Mouse (Mus musculus) cortical plate, adult 2 months (tissue): ENCODE data around the gene Ttll4.

ENCODE experiments used
- CTCF ChIP-seq: fragments of 200-500 bp; IDR thresholded peaks from 2 replicates; pipeline ENCODE4 v1.5.1; 2011; ENCODE audit warnings: mild to moderate bottlenecking, control low read depth, low read length; ENCODE audit not compliant: insufficient read depth; ENCODE audit errors: extremely low read depth
- POLR2A ChIP-seq: fragments of 200-500 bp; IDR thresholded peaks from 2 replicates; pipeline ENCODE4 v1.6.1; 2011; ENCODE audit warnings: mild to moderate bottlenecking, low read length, control low read depth; ENCODE audit not compliant: insufficient read depth; ENCODE audit errors: extremely low read depth

GRCm38 (mm10) chr1:74719281-74719680, 57.7 kb downstream of the Ttll4 start:
- TF ChIP-seq CTCF, result no peak
- TF ChIP-seq POLR2A, result no peak
